Mouse (Mus musculus) kidney, adult 2 months (tissue): ENCODE measurements around the gene Esyt2.

Experiments used
- CTCF ChIP-seq: fragments of 200-500 bp; conservative IDR thresholded peaks from 2 replicates; pipeline ENCODE4 v1.5.1; 2011; ENCODE audit warnings: low read depth, mild to moderate bottlenecking, control low read depth, low read length, moderate library complexity, mixed read lengths; ENCODE audit not compliant: insufficient read depth, insufficient read length
- POLR2A ChIP-seq: fragments of 200-500 bp; IDR thresholded peaks from one replicate; pipeline ENCODE4 v1.6.1; 2011; ENCODE audit warnings: low read depth, low read length, control low read depth

- no peak for TF ChIP-seq CTCF
- TF ChIP-seq POLR2A, result no peak
These were observed 26.3 kb upstream of the Esyt2 start for GRCm38 (mm10) chr12:116254652-116255051.
